Mouse (Mus musculus): ENCODE measurements at regions not wholly inside any gene's neighbourhood (a gene's known extent, or its start where the extent isn't known, plus 50 kb on each side); places are given as distances from the start of the nearest gene placed in this dataset.
A peak's percentile ranks its signal among the peaks of the same experiment; 100 is the strongest.

GRCm38 (mm10) chr17:4813232-4813631 is 180.9 kb upstream of the Arid1b start:
- DNase-seq, result no peak

- DNase-seq, result peak in 1 of 2 experiments; percentile 43
Observed at GRCm38 (mm10) chr17:4813666-4814065, 180.5 kb upstream of the Arid1b start.

- no peak for DNase-seq
Observed at GRCm38 (mm10) chr17:4825221-4825895, 168.8 kb upstream of the Arid1b start.

GRCm38 (mm10) chr17:4834065-4834464 is 160.1 kb upstream of the Arid1b start:
- DNase-seq, result peak; percentile 34 to 53

GRCm38 (mm10) chr17:4834571-4834970 is 159.6 kb upstream of the Arid1b start:
- DNase-seq, result no peak

GRCm38 (mm10) chr17:4835065-4835705 is 158.9 kb upstream of the Arid1b start:
- no peak for DNase-seq

- no peak for DNase-seq
Observed at GRCm38 (mm10) chr17:4840123-4840522, 154.0 kb upstream of the Arid1b start.

GRCm38 (mm10) chr17:4858304-4858703 is 135.8 kb upstream of the Arid1b start:
- DNase-seq, result no peak

- no peak for DNase-seq
Observed at GRCm38 (mm10) chr17:4864901-4865300, 129.2 kb upstream of the Arid1b start.

GRCm38 (mm10) chr17:4865621-4866020 is 128.5 kb upstream of the Arid1b start:
- no peak for DNase-seq

- peak in 1 of 2 experiments; percentile 21 for DNase-seq
Observed at GRCm38 (mm10) chr17:4866026-4866896, 127.9 kb upstream of the Arid1b start.

- DNase-seq, result no peak
Observed at GRCm38 (mm10) chr17:4867083-4867482, 127.0 kb upstream of the Arid1b start.

- peak; percentile 86 to 90 for DNase-seq
Observed at GRCm38 (mm10) chr17:4867754-4868445, 126.2 kb upstream of the Arid1b start.

- peak in 1 of 2 experiments; percentile 39 for DNase-seq
Observed at GRCm38 (mm10) chr17:4868446-4868825, 125.7 kb upstream of the Arid1b start.

GRCm38 (mm10) chr17:4868861-4869260 is 125.3 kb upstream of the Arid1b start:
- peak in 1 of 2 experiments; percentile 24 for DNase-seq

GRCm38 (mm10) chr17:4871267-4871666 is 122.9 kb upstream of the Arid1b start:
- no peak for DNase-seq

- no peak for DNase-seq
Observed at GRCm38 (mm10) chr17:4874459-4874858, 119.7 kb upstream of the Arid1b start.

- DNase-seq, result no peak
Observed at GRCm38 (mm10) chr17:4875086-4876046, 118.8 kb upstream of the Arid1b start.

- no peak for DNase-seq
Observed at GRCm38 (mm10) chr17:4876431-4876830, 117.7 kb upstream of the Arid1b start.

- DNase-seq, result no peak
Observed at GRCm38 (mm10) chr17:4881473-4881872, 112.7 kb upstream of the Arid1b start.

- DNase-seq, result no peak
Observed at GRCm38 (mm10) chr17:4884083-4884482, 110.0 kb upstream of the Arid1b start.

GRCm38 (mm10) chr17:4884761-4885160 is 109.4 kb upstream of the Arid1b start:
- no peak for DNase-seq

Data from lung, adult 18-20 months (tissue).